Mouse (Mus musculus) right cerebral cortex, postnatal 25 days (tissue): ENCODE results near the gene Strn.

Source experiments
- DNase-seq: peaks from one replicate; pipeline ENCODE4 v3.0.0; 2022

Gene Strn

DNA sequence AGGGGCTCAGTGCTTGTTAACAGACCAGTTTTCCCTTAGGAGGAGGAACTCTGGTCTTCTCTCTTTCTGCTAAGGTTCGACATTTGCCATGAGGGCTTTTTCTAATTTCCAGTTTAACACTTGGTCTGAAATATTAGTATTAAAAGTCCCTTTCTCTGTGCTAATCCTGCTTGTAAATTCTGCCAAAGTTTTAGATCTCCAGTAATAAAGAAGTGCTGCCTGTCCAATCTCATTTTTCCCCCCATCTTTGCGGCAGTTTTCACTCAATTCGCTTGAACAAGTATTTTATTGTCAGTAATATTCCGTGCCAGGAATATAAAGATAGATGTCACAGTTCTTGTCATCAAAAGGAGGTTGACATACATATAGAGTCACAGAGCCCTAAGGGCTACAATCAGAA, at the start of gene Strn:
Gene Strn (minus strand): TSS at position 101 of the 400 bp plus-strand sequence.
- no peak for DNase-seq

DNA sequence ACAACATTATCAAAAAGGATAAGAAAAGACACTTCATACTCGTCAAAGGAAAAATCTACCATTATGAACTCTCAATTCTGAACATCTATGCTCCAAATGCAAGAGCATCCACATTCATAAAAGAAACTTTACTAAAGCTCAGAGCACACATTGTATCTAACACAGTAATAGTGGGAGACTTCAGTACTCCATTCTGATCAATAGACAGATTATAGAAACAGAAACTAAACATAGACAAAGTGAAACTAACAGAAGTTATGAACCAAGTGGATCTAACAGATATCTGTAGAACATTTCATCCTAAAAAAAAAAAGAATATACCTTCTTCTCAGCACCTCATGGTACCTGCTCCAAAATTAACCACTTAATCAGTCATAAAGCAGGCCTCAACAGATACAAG, 41.8 kb upstream of the Strn start:
- no peak for DNase-seq

DNA sequence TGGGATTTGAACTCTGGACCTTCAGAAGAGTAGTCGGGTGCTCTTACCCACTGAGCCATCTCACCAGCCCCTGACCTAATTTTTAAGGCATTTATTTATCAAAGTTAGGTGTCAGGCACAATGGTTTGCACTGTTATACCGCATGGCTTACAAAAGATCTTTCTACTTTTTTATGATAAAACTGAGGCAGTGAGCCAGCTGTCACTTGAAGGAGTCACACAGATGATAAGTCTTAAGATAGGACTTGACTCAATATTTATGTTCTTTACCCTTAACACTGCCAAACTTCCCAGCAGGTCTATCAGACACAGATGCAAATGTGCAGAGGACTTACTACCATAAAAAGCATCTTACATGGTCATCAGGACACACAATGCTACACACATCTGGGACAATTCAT, 35.3 kb upstream of the Strn start:
- DNase-seq, result no peak

DNA sequence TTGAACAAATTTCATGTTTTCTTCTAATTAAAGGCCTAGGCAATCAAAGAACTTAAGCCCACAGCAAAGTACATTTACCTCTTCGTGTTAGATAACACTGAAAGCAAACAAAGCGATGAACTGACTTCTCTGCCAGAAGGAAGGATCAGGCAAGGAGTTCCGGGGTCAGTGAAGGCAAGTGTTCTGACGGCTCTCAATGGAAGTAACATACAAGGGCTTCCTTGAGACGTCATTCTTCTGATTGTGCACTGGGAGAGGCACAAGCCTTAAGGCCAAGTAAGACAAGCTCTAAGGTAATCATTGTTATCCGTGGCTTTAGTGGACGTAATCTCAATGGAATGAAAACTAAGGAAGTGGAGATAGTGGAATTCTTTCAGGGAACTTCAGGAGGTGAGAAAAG, 33.9 kb upstream of the Strn start:
- no peak for DNase-seq

DNA sequence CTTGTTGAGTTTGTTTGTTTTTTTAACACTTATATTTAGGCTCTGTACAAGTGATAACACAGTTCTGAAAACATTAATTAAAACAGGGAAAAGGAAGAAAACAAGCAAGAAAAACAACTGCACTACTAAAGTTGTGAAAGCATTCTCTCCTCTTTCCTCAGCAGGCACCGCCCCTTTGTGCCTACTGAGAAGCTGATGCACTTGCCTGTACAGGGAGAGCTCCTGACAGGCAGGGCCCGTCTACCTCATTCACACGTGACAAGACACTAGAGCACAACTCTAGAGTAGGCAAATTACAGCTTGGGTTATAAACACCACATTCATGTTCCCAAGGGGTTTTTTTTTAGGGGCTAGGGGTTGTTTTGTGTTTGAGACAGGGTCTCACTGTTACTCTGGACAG, 32.3 kb upstream of the Strn start:
- DNase-seq, result no peak

DNA sequence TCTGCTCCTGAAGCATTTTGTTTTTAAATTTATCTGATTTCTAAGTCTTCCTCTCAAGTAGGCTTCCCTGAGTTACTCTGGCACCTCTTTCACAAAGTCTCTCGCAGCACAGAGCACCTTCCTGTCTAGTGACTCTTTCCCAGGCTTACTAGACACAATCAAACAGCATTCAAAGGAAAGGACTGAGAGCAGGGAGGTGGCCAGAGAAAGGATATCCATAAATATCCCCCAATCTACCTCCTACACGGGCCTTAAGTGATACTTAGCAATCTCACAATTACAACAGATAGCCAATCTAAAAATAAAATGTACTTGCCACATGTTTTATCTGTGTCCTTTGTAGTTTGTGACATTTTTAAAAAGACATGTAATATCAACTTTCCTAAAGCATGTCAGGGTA, 31.9 kb upstream of the Strn start:
- DNase-seq, result no peak

DNA sequence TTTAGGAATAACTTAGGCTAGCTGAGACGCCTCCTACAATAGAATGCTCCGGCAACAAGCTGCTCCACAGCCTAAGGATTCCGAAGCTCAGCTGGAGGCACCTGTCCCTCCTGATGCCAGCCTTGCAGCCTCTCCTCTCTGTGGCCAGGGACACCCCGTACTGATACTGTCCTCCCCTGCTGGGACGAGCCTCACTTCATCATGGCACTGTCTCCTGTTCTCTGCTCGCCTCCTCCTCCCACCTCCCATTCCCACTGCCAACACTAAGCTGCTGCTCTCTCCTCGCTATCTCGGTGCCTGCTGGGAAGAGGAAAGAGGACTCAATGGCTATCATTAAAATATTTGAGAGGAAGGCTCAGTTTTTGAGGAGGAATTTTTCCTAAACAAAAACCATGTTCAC, 30.6 kb upstream of the Strn start:
- no peak for DNase-seq

DNA sequence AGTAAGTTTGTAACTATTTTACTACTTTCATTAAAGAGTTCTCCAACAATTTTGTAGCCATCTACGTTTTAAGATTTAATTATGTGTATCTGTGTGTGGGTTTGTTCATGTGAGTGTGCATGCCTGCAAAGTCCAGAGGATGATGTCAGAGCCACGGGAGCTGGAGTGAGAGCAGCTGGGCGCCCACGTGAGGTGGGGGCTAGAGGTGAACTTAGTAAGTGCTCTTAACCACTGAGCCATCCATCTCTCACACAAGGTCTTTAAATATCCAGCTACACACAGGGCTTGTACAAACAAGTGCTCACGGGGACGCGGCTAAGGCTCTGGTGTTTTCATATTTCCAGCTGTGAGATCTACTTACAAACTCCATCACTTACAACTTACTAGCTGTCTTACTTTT, 29.1 kb upstream of the Strn start:
- no peak for DNase-seq

DNA sequence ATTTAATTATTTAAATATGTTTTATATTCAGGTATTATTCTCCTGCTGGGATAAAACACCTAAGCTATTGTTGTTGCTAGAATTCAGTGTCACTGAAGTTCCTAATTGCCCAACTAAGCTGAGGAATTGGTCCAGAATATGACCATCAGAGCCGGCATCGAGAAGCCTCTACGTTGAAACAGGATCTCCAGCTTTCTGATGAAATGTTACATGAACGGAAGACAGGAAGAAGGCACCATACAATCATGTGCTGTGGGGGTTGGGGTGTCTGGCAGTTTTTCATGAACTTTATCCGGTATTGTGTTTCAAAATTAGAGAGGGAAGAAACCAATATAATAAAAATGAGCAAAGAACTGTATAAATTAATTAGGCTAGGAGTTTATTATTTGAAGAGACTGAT, 26.3 kb upstream of the Strn start:
- no peak for DNase-seq

DNA sequence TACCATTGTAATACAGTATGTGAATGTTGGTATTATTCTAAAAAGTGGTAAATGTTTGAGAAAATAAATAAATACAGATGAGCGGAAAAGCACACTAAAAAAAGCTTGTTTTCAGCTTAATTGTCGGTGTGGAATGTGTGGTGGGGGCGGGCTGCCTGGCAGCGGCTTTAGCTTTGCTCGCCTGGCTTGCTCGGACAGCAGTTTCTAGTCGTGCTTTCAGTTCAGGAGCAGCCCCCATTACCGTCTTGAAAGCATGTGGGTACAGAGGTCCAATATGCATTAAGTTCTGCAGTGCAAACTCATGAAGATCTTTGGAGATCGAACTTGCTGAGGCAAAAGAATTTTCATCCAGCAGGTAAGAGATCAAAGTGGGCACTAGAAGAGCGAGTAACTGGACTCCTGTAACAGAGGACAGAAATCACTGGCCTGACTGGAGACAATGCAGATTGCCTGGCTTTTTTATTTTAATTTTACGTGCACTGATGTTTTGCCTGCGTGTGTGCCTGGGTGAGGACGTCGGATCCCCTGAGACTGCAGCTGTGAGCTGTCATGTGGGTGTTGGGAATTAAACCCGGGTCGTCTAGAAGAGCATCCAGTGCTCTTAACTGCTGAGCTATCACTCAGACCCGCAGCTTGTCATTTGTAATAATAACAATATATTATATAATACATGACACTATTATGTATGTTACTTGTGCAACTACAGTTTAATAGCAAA, 16.1 kb upstream of the Strn start:
- no peak for DNase-seq

DNA sequence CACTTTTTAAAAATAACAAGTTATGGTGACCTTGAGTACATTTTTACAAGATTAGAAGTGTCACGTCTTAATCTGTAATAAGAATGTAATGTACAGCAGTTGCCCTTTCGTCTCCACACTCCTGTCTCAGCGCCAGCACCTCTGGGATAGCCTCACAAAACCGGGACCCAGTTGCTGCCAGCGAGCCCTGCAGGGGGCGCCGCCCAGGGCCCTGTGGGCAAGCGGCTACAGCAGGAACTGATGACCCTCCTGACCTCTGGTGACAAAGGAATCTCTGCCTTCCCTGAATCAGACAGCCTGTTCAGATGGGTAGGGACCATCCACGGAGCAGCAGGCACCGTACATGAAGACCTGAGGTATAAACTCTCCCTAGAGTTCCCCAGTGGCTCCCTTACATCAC, 15.1 kb upstream of the Strn start:
- DNase-seq, result no peak

DNA sequence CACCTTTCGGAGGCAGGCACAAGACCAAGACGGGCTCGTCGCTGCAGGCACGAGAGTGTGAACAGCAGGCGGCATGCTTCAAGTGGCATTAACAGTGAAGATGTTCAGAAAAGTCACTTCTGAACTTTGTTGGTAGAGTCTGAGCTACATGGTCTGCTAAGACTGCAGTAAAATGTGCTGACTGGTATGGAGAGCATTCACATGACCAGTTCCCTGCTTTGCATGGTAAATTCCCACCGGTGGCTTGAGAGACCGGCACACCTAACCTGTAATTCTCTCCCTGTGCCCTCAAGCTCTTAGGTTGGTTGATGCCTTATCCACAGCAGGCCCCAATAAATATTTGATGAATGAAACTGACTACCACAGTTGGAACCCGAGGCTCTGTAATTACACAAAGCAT, 11.4 kb upstream of the Strn start:
- no peak for DNase-seq

DNA sequence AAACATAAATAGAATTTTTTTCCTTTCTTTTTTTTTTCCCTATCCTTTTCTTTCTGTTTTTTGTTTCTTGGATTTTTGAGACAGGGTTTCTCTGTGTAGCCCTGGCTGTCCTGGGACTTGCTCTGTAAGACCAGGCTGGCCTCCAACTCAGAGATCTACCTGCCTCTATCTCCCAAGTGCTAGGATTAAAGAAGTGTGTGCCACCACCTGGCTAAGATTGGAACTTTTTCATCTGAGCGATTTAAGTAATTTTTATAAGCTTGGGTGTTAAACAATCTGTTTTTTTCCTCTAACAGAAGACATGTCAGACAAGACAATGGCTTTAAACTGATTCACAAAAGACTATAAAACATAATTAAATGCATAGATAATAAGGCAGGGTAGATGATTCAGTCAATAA, 1.4 kb upstream of the Strn start:
- DNase-seq, result no peak

DNA sequence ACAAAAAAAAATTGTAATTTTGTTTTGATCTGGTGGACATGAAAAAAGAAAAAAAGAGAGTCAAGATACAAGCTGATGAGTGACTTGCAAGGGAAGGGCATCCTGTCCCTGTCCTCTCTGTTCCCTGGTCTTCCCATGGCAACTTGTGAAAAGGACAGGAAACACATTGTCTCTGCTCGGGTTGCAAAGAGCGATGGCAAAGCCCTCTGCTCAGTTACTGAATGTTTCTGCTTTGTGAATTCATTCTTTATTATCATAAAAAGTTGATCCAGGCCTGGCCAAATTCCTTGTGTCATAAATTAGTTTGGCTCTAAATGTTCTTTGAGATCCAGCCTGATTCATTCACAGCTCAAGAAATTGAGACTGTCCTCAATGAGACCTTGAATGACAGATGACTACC, 775 bp upstream of the Strn start:
- no peak for DNase-seq

DNA sequence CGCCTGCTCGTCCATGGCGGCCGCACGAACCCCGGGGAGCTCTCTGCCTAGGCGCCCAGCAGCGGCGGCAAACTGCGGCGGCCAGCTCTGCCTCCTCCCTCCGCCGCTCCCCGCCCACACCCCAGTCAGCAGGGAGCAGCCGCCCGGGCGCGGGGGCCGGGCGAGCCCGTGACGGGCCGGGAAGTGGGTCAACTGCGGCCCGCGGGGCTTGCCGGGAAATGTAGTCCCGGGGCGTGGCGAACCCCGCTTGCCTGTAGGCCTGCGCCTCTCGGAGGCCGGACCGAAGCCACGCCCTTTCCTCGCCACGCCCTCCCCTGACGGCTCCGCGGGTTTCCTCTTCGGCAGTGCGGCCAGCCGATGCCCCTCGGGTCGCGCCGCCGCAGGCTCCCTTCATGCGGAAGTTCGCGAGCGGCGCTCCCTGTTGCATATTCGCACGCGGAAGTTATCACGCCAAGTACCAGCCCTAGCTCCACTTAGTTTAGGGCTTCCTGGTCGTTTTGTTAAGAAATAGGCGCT, 465 bp downstream of the Strn start:
- peak; percentile 100 for DNase-seq

DNA sequence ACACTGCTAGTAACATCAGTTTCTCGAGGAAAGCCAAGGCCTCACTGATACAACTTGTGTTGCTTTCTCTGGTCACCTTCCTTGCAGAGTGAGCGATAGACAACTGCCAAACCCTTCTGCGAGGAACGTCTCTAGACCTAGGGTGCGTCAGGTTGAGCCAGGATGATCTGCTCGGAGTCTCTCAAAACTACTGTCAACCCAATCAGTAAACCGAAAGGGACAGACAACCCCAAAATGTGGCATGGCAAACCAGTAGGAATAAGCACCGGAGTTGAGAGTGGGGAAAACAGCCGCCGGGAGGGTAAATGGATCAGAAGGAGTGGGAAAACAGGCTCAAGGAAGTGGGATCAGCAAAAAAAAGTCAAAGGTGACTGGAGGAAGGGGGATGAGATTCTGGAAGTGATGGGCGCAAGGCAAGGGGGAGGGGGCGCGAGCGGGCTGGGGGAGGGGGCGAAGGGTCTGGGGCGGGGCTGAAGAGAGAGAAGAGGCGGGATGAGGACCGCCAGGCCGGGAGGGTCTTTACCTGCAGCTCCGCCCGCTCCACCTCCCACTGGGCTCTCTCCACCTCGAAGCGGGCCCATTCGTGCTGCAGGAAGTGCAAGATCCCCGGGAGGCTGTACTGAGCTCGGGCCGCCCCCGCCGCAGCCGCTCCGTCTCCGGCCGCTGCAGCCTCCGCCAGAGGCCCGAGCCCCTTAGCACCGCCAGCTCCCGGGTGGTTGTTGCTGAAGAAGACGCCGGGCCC, 1.1 kb downstream of the Strn start:
- peak; percentile 16 for DNase-seq

DNA sequence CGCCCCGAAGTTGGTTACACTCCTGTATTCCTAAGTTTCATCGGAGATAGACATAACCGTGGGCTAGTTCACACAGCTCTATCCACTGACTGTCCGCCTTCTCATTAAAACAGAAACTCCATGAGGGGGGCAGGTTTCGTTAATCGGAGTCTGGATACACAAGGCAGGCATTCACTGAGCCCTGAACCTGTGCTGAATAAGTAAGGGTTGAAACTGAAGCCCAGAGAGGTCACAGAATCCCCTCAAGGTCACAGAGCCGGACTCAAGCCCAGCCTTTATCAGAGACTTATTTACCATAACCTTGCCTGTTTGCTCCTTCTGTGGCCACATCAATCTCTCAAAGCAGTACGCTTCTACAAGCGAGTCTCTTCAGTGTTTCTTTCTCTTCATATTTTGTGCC, 2.2 kb downstream of the Strn start:
- DNase-seq, result no peak

DNA sequence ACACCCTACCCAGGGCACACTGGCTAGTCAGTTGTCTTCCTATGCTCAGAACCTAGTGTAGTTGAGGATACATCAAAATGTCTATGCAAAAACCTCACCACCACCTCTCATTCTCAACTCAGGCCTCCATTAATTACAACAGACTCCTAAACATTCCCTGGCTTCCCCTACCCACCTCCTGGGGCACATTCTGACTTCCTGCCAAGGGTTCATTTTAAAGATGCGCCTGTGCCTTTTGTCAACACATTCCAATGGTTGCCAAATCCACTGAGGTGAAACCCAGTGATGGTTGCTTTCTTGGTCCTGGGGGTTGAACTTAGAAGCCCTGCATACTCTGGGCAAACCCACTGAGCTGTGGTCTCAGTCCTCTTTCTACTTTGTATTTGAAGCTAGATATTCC, 4.9 kb downstream of the Strn start:
- no peak for DNase-seq

DNA sequence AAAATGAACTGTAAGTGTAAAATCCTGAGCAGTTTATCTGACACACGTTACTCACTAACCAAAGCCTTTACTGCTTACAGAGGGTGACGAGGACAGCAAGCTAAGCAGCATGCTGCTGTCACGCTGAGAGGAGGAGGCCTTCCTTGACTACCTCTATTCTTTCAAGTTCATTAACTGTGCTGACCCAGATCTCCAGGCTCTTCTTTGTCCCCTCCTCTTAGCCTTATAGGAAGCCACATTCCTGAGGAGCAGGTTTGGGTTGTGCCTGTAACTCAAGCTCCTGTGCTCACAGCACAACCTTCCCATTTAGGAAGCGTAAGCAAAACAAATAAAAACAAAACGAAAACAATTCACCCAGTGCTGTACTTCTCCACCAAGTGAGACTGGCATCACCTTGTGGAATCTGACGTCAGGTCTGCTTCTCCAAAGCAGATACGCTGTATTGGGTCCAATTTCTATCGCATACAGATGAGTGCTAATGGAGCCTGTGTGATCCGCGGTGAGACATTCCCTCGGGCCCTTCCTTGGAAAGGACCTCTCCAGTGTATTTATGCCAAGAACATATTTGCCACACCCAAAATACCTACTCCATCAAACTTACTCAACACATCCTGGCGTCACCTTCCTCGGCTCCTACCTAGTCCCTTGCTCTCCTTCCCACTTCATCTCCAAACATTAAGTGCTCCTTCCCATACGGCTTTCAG, 10.1 kb downstream of the Strn start:
- no peak for DNase-seq

DNA sequence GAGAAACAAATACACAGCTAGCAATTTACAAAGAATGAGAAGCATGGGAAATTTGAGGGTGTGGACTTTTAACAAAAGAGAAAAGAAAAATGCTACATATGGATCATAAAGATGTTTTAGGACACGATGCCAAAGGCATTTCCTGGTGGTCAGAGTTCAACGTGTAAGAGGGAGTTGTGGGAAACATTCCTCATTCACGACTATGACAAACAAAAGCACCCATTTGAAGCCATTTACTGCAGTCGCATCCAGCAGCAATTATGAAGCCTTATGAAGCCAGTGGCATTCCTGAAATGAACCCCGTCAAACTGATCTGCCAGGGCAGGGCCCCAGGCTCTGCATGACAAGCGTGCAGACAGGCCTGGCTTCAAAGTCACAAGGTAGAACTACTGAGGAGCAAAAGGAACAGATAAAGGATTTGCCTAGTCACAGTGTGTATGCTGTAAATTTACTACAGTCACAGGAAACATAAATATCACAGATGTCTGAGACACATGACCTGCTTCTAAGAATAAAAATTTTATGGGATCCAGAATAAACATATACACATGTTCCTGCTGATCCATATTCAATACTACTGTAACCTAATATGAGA, 12.4 kb downstream of the Strn start:
- no peak for DNase-seq

DNA sequence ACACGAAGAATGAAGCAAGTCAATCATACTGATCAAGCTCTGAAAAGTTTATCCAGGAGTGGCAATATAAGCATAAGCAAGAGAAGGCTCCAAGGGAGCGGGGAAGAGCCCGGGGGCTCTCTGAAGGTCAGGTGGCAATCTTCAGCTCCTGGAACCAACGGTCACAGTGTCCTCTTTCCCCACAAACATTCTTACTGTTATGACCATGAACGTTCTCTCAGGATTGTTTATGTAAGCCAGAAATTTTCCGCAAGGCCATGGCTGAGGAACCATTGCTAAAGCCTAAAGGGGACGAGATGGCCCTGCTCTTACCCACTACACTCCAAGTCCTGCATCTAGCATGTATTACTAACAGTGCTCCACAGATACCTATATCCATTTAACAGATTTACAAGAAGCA, 15.3 kb downstream of the Strn start:
- DNase-seq, result no peak

DNA sequence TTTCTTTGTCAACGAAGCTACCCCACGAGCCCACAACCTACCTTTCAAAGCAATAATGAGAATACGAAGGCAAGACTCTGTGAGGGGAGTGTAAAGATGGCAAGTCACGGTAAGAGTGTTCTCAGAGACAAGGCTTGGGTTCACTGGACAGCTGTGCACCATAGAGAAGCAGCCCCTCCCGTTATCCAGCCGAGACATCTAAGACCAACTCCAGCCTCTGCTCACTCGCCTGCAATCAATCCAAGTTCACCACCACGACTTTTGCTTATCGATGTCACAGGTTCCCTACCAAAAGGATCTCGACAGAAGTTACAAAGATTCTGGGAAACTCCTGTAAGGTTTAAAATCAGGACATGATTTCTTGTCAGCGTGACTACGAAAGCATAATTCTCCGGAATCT, 17.9 kb downstream of the Strn start:
- no peak for DNase-seq

DNA sequence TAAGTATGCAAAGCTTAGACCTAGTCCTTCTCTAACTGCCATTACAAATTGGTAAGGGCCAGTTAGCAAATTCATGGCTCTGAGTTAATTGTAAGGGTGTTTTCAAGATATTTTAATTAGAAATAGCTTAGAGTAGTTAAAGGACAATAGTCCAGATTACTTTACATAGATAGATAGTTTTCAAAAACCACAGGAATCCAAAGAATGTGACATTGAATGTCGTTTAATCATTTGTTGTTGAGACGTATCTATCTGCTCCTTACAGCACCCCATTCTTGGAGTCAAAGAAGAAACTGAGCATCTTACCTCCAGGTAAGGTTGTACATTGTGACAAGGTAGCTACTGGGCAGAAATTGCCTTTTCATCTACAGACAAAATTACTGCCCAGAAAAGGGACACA, 26.7 kb downstream of the Strn start:
- no peak for DNase-seq

DNA sequence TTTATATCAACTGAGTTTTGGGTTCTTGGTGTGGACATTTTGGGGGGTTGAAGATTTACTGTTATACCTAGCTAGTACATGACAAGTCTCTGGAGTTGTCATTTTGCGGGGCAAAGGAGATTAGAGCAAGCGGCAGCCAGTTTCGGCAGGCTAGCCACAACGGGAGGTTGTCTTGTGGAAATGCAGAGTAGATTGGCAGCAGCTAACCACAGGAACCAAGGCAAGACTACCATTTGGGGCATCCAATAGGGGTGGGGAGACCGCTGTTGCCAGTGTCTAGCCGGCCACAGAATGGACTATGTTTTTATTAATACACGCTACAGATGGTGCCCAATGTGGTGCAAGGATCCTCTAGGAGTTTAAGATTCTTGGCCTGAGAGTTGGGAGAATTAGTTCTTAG, 28.6 kb downstream of the Strn start:
- no peak for DNase-seq
